Comparison of ENCODE assay signal across 22 mouse cellular contexts in the genomic region with DNA sequence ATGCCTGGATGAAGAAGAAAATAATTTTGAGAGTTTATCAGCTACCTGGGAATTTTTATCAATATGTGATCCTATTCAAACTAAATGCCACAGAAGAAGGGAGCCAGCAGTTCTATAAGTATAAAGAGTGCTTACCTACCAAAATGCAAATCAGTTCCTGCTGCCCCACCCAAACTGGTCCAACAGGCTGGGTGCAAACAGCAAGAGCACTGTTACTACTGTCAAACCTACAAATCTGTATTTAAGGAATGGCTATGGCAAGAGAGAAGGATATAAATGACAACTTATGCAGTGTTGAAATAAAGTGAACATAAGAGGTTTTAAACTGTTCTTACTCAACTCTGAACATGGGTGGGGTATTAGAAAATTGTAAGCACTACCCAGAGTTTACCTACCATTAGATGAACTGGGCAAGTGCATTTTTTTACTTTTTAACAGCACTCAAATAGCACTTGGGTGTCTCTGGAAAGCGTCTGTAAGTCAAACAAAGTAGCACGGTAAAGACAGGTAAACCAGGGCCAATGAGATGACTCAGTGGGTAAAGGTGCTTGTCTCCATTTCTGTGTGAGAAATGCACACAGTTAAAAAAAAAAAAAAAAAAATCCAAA. TPM values are rescaled to one million over a fixed set of nuclear protein-coding genes. Genes with fewer than 3 reads are reported as not detected.
DNase-seq lines count a peak whose midpoint lies in the region; ATAC-seq and TF ChIP-seq lines count a peak whose summit lies in the region.
"Had no signal": no experiment of that assay in that cellular context is flagged by ENCODE, and none has a peak within 500 bp of the region (broad histone marks: within the 10 kb centered on the region; RNA-seq: fewer than 3 reads in every experiment).

No protein-coding gene starts in this region.

- H3K4me3 ChIP-seq in lung, embryonic 14.5 days (ENCODE audit: low read depth, low read length): no peak overlapping the region
- H3K4me3 ChIP-seq in lung, adult 2 months (replicated peaks; ENCODE audit: extremely low read depth, low read depth, low read length): no peak overlapping the region
- H3K4me3 ChIP-seq in intestine, embryonic 15.5 days (replicated peaks): no peak overlapping the region
- no peak overlapping the region for H3K4me3 ChIP-seq in stomach, postnatal 0 days (ENCODE audit: low read depth, low read length)
- H3K4me3 ChIP-seq in gastrocnemius, adult 2 months: no peak overlapping the region
- H3K4me3 ChIP-seq: forebrain, embryonic 12.5 days; hindbrain, embryonic 15.5 days; left cerebral cortex, adult 2 months had no signal

- intact Hi-C loops in gastrocnemius, adult 2 months (cut with DNase I): no loop called here

- no peaks in the 10 kb centered on the region for H3K36me3 ChIP-seq in lung, embryonic 14.5 days (ENCODE audit: insufficient read depth)
- no peaks in the 10 kb centered on the region for H3K36me3 ChIP-seq in intestine, embryonic 15.5 days
- H3K36me3 ChIP-seq in stomach, postnatal 0 days (ENCODE audit: control insufficient read depth, insufficient read depth, low read length): no peaks in the 10 kb centered on the region
- H3K36me3 ChIP-seq: forebrain, embryonic 12.5 days; hindbrain, embryonic 15.5 days had no signal

- TF ChIP-seq POLR2A in lung, adult 2 months (IDR thresholded peaks at IDR 0.05; ENCODE audit: borderline replicate concordance, extremely low read depth, low read depth, low read length): no peak

- DNase-seq in lung, embryonic 14.5 days: peak; percentile 56
- DNase-seq in lung, adult 2 months: no peak
- peak; percentile 69 for DNase-seq in lung, postnatal 25 days (ENCODE audit: low spot score)
- DNase-seq in stomach, postnatal 0 days (ENCODE audit: low spot score): peak; percentile 85
- DNase-seq in spleen, postnatal 10 days (ENCODE audit: low spot score in 2 of 2): no peak
- DNase-seq in gastrocnemius, adult 2 months: no peak
- DNase-seq: cerebellum, adult 2 months; gastrocnemius, postnatal 10 days; heart, adult 18-20 months; heart, postnatal 36 days; kidney, adult 18-20 months; kidney, postnatal 14 days; layer of hippocampus, adult 9-11 months; thymus, postnatal 4 days had no signal

- no peaks in the 10 kb centered on the region for H3K9me3 ChIP-seq in lung, embryonic 14.5 days (ENCODE audit: low read depth, low read length)
- H3K9me3 ChIP-seq in intestine, embryonic 15.5 days: no peaks in the 10 kb centered on the region
- no peaks in the 10 kb centered on the region for H3K9me3 ChIP-seq in stomach, postnatal 0 days (ENCODE audit: control insufficient read depth, low read length)
- H3K9me3 ChIP-seq: forebrain, embryonic 12.5 days; hindbrain, embryonic 15.5 days had no signal

- no peaks in the 10 kb centered on the region for H3K27me3 ChIP-seq in lung, embryonic 14.5 days (ENCODE audit: insufficient read depth, low read length)
- H3K27me3 ChIP-seq in intestine, embryonic 15.5 days (replicated peaks): no peaks in the 10 kb centered on the region
- no peaks in the 10 kb centered on the region for H3K27me3 ChIP-seq in stomach, postnatal 0 days (ENCODE audit: control insufficient read depth, insufficient read depth, low read length)
- H3K27me3 ChIP-seq: CH12.LX; forebrain, embryonic 12.5 days; hindbrain, embryonic 15.5 days had no signal

- ATAC-seq in lung, embryonic 14.5 days (ENCODE audit: insufficient read depth): no peak; the same call in 1 of the 2 replicates
- peak; percentile 71 for ATAC-seq in intestine, embryonic 15.5 days
- ATAC-seq in stomach, postnatal 0 days (ENCODE audit: low FRiP score, low TSS enrichment): peak; percentile 74

- H3K27ac ChIP-seq in lung, embryonic 14.5 days (ENCODE audit: low read depth): peak overlapping the region; percentile 42; the same call in 1 of the 2 replicates
- H3K27ac ChIP-seq in intestine, embryonic 15.5 days: no peak overlapping the region
- peak overlapping the region; percentile 35; the same call in 1 of the 2 replicates for H3K27ac ChIP-seq in stomach, postnatal 0 days (replicated peaks)
- H3K27ac ChIP-seq in gastrocnemius, adult 2 months: no peak overlapping the region
- H3K27ac ChIP-seq: forebrain, embryonic 12.5 days; hindbrain, embryonic 15.5 days; left cerebral cortex, adult 2 months; macrophage had no signal

- 64% methylated on average over 2 of the region's 2 CpGs for WGBS in lung, embryonic 14.5 days
- WGBS in lung, adult 2 months: 63% methylated on average over 2 of the region's 2 CpGs
- 35% methylated on average over 2 of the region's 2 CpGs for WGBS in intestine, embryonic 15.5 days
- WGBS in stomach, postnatal 0 days: 27% methylated on average over 2 of the region's 2 CpGs

- H3K9ac ChIP-seq in lung, embryonic 14.5 days: no peak overlapping the region
- H3K9ac ChIP-seq in intestine, embryonic 15.5 days: no peak overlapping the region
- no peak overlapping the region for H3K9ac ChIP-seq in stomach, postnatal 0 days (ENCODE audit: low read length)
- H3K9ac ChIP-seq: forebrain, embryonic 12.5 days; hindbrain, embryonic 15.5 days had no signal

- peak; percentile 72 for TF ChIP-seq EP300 in stomach, postnatal 0 days (optimal IDR thresholded peaks at IDR 0.05)

- no peak for TF ChIP-seq CTCF in lung, embryonic 14.5 days (IDR thresholded peaks at IDR 0.05; ENCODE audit: low read depth)
- TF ChIP-seq CTCF in lung, adult 2 months (IDR thresholded peaks at IDR 0.05; ENCODE audit: insufficient read depth, low read length): no peak
- TF ChIP-seq CTCF in stomach, postnatal 0 days (IDR thresholded peaks at IDR 0.05; ENCODE audit: low read depth): no peak
- no peak for TF ChIP-seq CTCF in gastrocnemius, adult 2 months (IDR thresholded peaks at IDR 0.05)

- H3K4me2 ChIP-seq in lung, embryonic 14.5 days: no peak overlapping the region
- no peak overlapping the region for H3K4me2 ChIP-seq in intestine, embryonic 15.5 days (replicated peaks)
- H3K4me2 ChIP-seq in stomach, postnatal 0 days (replicated peaks; ENCODE audit: low read depth): no peak overlapping the region
- H3K4me2 ChIP-seq: forebrain, embryonic 12.5 days; hindbrain, embryonic 15.5 days; liver, embryonic 11.5 days; midbrain, embryonic 11.5 days had no signal

- no peaks in the 10 kb centered on the region; the same call in 1 of the 2 replicates for H3K4me1 ChIP-seq in lung, embryonic 14.5 days (ENCODE audit: insufficient read depth)
- peaks cover 12% of the 10 kb centered on the region for H3K4me1 ChIP-seq in lung, adult 2 months (ENCODE audit: control insufficient read depth, insufficient read depth, low read length)
- peaks cover 3% of the 10 kb centered on the region for H3K4me1 ChIP-seq in intestine, embryonic 15.5 days (replicated peaks)
- H3K4me1 ChIP-seq in stomach, postnatal 0 days (replicated peaks; ENCODE audit: control insufficient read depth, insufficient read depth): no peaks in the 10 kb centered on the region
- H3K4me1 ChIP-seq: forebrain, embryonic 12.5 days had no signal

RNA-seq across cellular contexts. Expression of gene Smurf2, which starts 23.9 kb away (rescaled TPM):
- polyA plus RNA-seq in lung, embryonic 14.5 days (2014; fragmentation: Nextera tagmentation; extraction: Ambion mirVana): 21.5 and 23.3 TPM in 2 replicates
- polyA plus RNA-seq in lung, adult 2 months (2012; rRNA removed): 19.1 and 24.7 TPM in 2 replicates
- polyA plus RNA-seq in intestine, embryonic 15.5 days (2015; fragmentation: Nextera tagmentation; extraction: Ambion mirVana): 11.3 and 12.0 TPM in 2 replicates
- 6.9 and 7.1 TPM in 2 replicates for polyA plus RNA-seq in stomach, postnatal 0 days (2015; fragmentation: Nextera tagmentation; extraction: Ambion mirVana)
- total RNA-seq in gastrocnemius, adult 2 months (2021): 10 to 100 TPM; 26.5 to 32.2 TPM

Comparison
In these comparisons a context has a peak if more than half of its experiments do, and no peak if none do; other contexts are left out.
1. DNase-seq: peak in lung, embryonic 14.5 days (single experiment), lung, postnatal 25 days (single experiment) and stomach, postnatal 0 days (single experiment); none in lung, adult 2 months (single experiment), spleen, postnatal 10 days (0 of 2) and gastrocnemius, adult 2 months (single experiment).
2. H3K27ac ChIP-seq: peak in lung, embryonic 14.5 days (single experiment) and stomach, postnatal 0 days (single experiment); none in intestine, embryonic 15.5 days (single experiment) and gastrocnemius, adult 2 months (single experiment).